Mouse (Mus musculus): ENCODE measurements around the gene Krt76. TPM values are rescaled to one million over a fixed set of nuclear protein-coding genes. Genes with fewer than 3 reads are reported as not detected.

Gene Krt76
- 0.09 TPM in 1 of 2 replicates, not detected in the other for total RNA-seq (2012; rRNA removed)

GRCm38 (mm10) chr15:101892820-101893219 is at the start of gene Krt76:
TSS of gene Krt76 (minus strand) at chr15:101892920.
- no peak for DNase-seq (ENCODE audit: low read depth, low spot score)
- TF ChIP-seq ZNF384 (IDR thresholded peaks at IDR 0.05; ENCODE audit: low read depth, low read length) = no peak
- no peak for TF ChIP-seq HCFC1 (IDR thresholded peaks at IDR 0.05; ENCODE audit: borderline replicate concordance, insufficient read depth, low read length)
- TF ChIP-seq ZC3H11A (IDR thresholded peaks at IDR 0.05; ENCODE audit: borderline replicate concordance, low read depth, low read length) = no peak
- no peak for TF ChIP-seq MAFK (IDR thresholded peaks at IDR 0.05; ENCODE audit: insufficient read depth, low read depth, low read length)
- no peak for TF ChIP-seq CHD2 (IDR thresholded peaks at IDR 0.05; ENCODE audit: low read depth, low read length)
- Histone ChIP-seq H3K9ac (ENCODE audit: insufficient read depth, low read depth, low read length, poor library complexity, severe bottlenecking) (no peak within 1 kb of the TSS), H3K9me3 (ENCODE audit: control insufficient read depth, insufficient read depth, low read depth, low read length) (no peaks in the 10 kb centered on the region), H3K27ac (ENCODE audit: insufficient read depth, low read depth, low read length, poor library complexity, severe bottlenecking) (no peak within 1 kb of the TSS), H3K4me1 (ENCODE audit: control insufficient read depth in 2 of 2, insufficient read depth in 2 of 2, low read length in 2 of 2, poor library complexity in 1 of 2) (no peaks in the 10 kb centered on the region), H3K36me3 (ENCODE audit: control insufficient read depth, insufficient read depth, low read length, poor library complexity, severe bottlenecking) (no peaks in the 10 kb centered on the region), H3K4me3 (ENCODE audit: insufficient read depth in 1 of 2, low read depth in 1 of 2, low read length in 2 of 2, poor library complexity in 1 of 2, severe bottlenecking in 1 of 2) (no peak within 1 kb of the TSS)
- in situ Hi-C loops (cut with MboI; ENCODE audit: low sequenced_read_pairs in 2 of 2, unreplicated experiment in 2 of 2) = no loop called here

- H3K36me3 ChIP-seq (ENCODE audit: control insufficient read depth, insufficient read depth, low read length, poor library complexity, severe bottlenecking) = no peaks in the 10 kb centered on the region
- no peak overlapping the region for H3K4me3 ChIP-seq (ENCODE audit: insufficient read depth in 1 of 2, low read depth in 1 of 2, low read length in 2 of 2, poor library complexity in 1 of 2, severe bottlenecking in 1 of 2)
- H3K4me1 ChIP-seq (ENCODE audit: control insufficient read depth in 2 of 2, insufficient read depth in 2 of 2, low read length in 2 of 2, poor library complexity in 1 of 2) = peaks cover 0 to 10% of the 10 kb centered on the region in 2 experiments; a peak in 2 of 4 replicates
- in situ Hi-C loops (cut with MboI; ENCODE audit: low sequenced_read_pairs in 2 of 2, unreplicated experiment in 2 of 2) = no loop called here
- no peak for DNase-seq (ENCODE audit: low read depth, low spot score)
- H3K9ac ChIP-seq (ENCODE audit: insufficient read depth, low read depth, low read length, poor library complexity, severe bottlenecking) = no peak overlapping the region
- no peaks in the 10 kb centered on the region for H3K9me3 ChIP-seq (ENCODE audit: control insufficient read depth, insufficient read depth, low read depth, low read length)
- H3K27ac ChIP-seq (ENCODE audit: insufficient read depth, low read depth, low read length, poor library complexity, severe bottlenecking) = no peak overlapping the region; the same call in 1 of the 2 replicates
- no peak for TF ChIP-seq HCFC1 (IDR thresholded peaks at IDR 0.05; ENCODE audit: borderline replicate concordance, insufficient read depth, low read length)
- TF ChIP-seq CHD2 (IDR thresholded peaks at IDR 0.05; ENCODE audit: low read depth, low read length) = no peak
- no peak for TF ChIP-seq ZNF384 (IDR thresholded peaks at IDR 0.05; ENCODE audit: low read depth, low read length)
- no peak for TF ChIP-seq ZC3H11A (IDR thresholded peaks at IDR 0.05; ENCODE audit: borderline replicate concordance, low read depth, low read length)
- no peak for TF ChIP-seq MAFK (IDR thresholded peaks at IDR 0.05; ENCODE audit: insufficient read depth, low read depth, low read length)
Measured at GRCm38 (mm10) chr15:101941948-101942347, 49.2 kb upstream of the Krt76 start.

DNA sequence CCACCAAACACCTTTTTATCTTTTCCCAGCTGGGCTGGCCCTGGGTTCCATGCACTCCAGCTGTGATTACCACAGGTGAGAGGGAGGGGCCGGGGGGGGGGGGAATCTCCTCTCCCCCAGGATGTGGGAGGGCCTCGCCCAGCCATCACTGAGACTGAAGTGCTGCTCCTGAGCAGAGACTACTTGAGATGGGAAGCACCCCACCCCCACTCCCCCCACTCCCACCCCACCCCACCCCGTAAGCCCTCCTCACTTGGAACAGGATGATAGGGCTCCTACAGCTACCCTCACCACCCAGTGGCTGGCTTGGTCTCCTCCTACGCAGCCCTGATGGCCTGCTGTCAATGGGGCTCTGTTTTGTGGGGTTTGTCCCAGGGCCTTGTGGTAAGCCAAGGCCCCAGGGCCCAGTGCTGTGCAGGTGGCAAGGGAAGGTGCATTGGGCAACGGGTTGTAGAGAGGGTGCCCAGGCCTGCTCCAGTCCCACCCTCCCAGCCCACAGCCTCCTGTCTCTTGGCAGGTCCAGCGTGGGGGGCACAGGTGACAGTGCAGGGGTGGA is 47.6 kb upstream of the Krt76 start, which contains the start of gene Krt79:
Gene Krt79, minus strand, starts transcription at position 51 of the 556 bp plus-strand sequence.
- H3K4me3 ChIP-seq (ENCODE audit: insufficient read depth in 1 of 2, low read depth in 1 of 2, low read length in 2 of 2, poor library complexity in 1 of 2, severe bottlenecking in 1 of 2) = no peak within 1 kb of the TSS; a peak in 1 of 4 replicates
- DNase-seq (ENCODE audit: low read depth, low spot score) = no peak
- in situ Hi-C loops (cut with MboI; ENCODE audit: low sequenced_read_pairs in 2 of 2, unreplicated experiment in 2 of 2) = no loop called here
- H3K4me1 ChIP-seq (ENCODE audit: control insufficient read depth in 2 of 2, insufficient read depth in 2 of 2, low read length in 2 of 2, poor library complexity in 1 of 2) = peaks cover 0 to 10% of the 10 kb centered on the region in 2 experiments; a peak in 2 of 4 replicates
- H3K36me3 ChIP-seq (ENCODE audit: control insufficient read depth, insufficient read depth, low read length, poor library complexity, severe bottlenecking) = no peaks in the 10 kb centered on the region
- H3K9me3 ChIP-seq (ENCODE audit: control insufficient read depth, insufficient read depth, low read depth, low read length) = no peaks in the 10 kb centered on the region
- 0 out of 2 replicates have a peak within 1 kb of the TSS, but pooled peaks have one; percentile 1 for H3K9ac ChIP-seq (ENCODE audit: insufficient read depth, low read depth, low read length, poor library complexity, severe bottlenecking)
- no peak for TF ChIP-seq ZNF384 (IDR thresholded peaks at IDR 0.05; ENCODE audit: low read depth, low read length)
- no peak for TF ChIP-seq CHD2 (IDR thresholded peaks at IDR 0.05; ENCODE audit: low read depth, low read length)
- TF ChIP-seq HCFC1 (IDR thresholded peaks at IDR 0.05; ENCODE audit: borderline replicate concordance, insufficient read depth, low read length) = no peak
- TF ChIP-seq MAFK (IDR thresholded peaks at IDR 0.05; ENCODE audit: insufficient read depth, low read depth, low read length) = no peak
- TF ChIP-seq ZC3H11A (IDR thresholded peaks at IDR 0.05; ENCODE audit: borderline replicate concordance, low read depth, low read length) = no peak
- no peak within 1 kb of the TSS for H3K27ac ChIP-seq (ENCODE audit: insufficient read depth, low read depth, low read length, poor library complexity, severe bottlenecking)

DNA sequence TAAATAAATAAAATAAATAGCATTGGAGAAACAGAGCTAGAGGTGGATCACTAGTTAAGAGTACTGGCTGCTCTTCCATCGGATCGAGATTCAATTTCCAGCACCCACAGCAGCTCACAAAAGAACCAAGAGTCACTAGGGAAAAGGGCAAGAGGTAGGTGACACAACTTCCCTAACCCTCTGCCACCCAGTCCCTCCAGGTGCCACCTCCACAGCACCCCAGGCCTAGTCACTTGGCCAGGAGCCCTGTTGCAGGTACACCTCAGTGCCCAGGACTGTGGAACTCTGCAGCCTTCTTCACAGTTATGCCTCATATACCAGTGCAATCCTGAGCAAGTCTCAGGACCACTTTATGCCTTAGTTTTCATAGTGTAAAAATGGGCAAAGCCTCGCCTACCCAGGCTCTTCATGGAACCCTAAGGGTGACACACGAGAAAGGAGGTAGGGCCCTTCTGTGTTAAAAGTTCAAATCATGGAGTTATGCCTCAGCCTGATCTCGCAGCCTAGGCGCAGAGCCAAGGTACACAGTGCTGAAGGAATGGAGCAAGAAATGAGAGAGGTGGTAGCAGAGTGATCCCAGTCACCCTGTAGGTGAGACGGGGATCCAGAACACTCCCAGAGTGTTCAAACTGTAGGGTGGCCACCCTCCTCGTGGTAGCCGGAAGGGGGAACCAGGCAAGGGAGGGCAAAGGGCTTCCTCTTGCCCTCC is 46.0 kb upstream of the Krt76 start:
- H3K36me3 ChIP-seq (ENCODE audit: control insufficient read depth, insufficient read depth, low read length, poor library complexity, severe bottlenecking) = no peaks in the 10 kb centered on the region
- H3K9me3 ChIP-seq (ENCODE audit: control insufficient read depth, insufficient read depth, low read depth, low read length) = no peaks in the 10 kb centered on the region
- no peak overlapping the region for H3K27ac ChIP-seq (ENCODE audit: insufficient read depth, low read depth, low read length, poor library complexity, severe bottlenecking)
- in situ Hi-C loops (cut with MboI; ENCODE audit: low sequenced_read_pairs in 2 of 2, unreplicated experiment in 2 of 2) = no loop called here
- TF ChIP-seq HCFC1 (IDR thresholded peaks at IDR 0.05; ENCODE audit: borderline replicate concordance, insufficient read depth, low read length) (no peak), MAFK (IDR thresholded peaks at IDR 0.05; ENCODE audit: insufficient read depth, low read depth, low read length) (no peak), ZC3H11A (IDR thresholded peaks at IDR 0.05; ENCODE audit: borderline replicate concordance, low read depth, low read length) (no peak), ZNF384 (IDR thresholded peaks at IDR 0.05; ENCODE audit: low read depth, low read length) (no peak), CHD2 (IDR thresholded peaks at IDR 0.05; ENCODE audit: low read depth, low read length) (no peak)
- no peak for DNase-seq (ENCODE audit: low read depth, low spot score)
- no peak overlapping the region for H3K4me3 ChIP-seq (ENCODE audit: insufficient read depth in 1 of 2, low read depth in 1 of 2, low read length in 2 of 2, poor library complexity in 1 of 2, severe bottlenecking in 1 of 2)
- H3K9ac ChIP-seq (ENCODE audit: insufficient read depth, low read depth, low read length, poor library complexity, severe bottlenecking) = no peak overlapping the region
- peaks cover 0 to 10% of the 10 kb centered on the region in 2 experiments; a peak in 2 of 4 replicates for H3K4me1 ChIP-seq (ENCODE audit: control insufficient read depth in 2 of 2, insufficient read depth in 2 of 2, low read length in 2 of 2, poor library complexity in 1 of 2)
